ENCODE assay signal across 11 mouse cellular contexts in the genomic region with DNA sequence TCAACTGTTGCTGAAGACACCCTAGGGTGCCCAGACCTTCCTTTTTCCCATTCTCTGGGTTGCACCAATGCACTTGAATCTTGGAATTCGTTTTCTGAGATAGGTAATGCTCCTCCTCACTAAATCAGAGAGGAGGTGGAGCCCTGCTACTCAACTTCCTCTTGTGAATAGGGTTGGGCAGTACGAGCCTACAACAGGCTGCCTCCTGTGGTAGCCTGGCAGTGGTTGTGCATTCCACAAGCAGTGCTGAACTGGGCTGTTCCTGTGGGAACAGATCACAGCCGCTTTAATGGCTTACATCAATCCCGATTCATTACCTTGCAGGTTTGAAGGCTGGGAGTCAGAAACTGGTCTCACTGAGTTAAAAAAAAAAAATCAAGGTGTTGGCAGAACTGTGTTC. TPM values are rescaled to one million over a fixed set of nuclear protein-coding genes. Genes with fewer than 3 reads are reported as not detected.
DNase-seq lines count a peak whose midpoint lies in the region; ATAC-seq and TF ChIP-seq lines count a peak whose summit lies in the region.
"Had no signal": no experiment of that assay in that cellular context is flagged by ENCODE, and none has a peak within 500 bp of the region (broad histone marks: within the 10 kb centered on the region; RNA-seq: fewer than 3 reads in every experiment).

No protein-coding gene starts in this region.

- DNase-seq in forebrain, embryonic 10.5 days (ENCODE audit: extremely low spot score, low spot score): no peak
- DNase-seq in forebrain, embryonic 11.5 days (ENCODE audit: low spot score): no peak
- DNase-seq in lung, embryonic 14.5 days: peak; percentile 47
- DNase-seq in lung, postnatal 36 days: no peak
- peak; percentile 19 for DNase-seq in lung, postnatal 10 days
- DNase-seq in right cerebral cortex, postnatal 4 days: no peak
- DNase-seq: adrenal gland, postnatal 14 days; cerebellum, postnatal 10 days had no signal

- no peak overlapping the region for H3K9ac ChIP-seq in forebrain, embryonic 11.5 days (ENCODE audit: low read length)
- no peak overlapping the region for H3K9ac ChIP-seq in lung, embryonic 14.5 days
- H3K9ac ChIP-seq in heart, embryonic 12.5 days: peak overlapping the region; percentile 77; the same call in 1 of the 2 replicates

- ATAC-seq in forebrain, embryonic 11.5 days (replicated peaks; ENCODE audit: low FRiP score): no peak
- peak; percentile 39; the same call in 1 of the 2 replicates for ATAC-seq in lung, embryonic 14.5 days (ENCODE audit: insufficient read depth)
- no peak for ATAC-seq in heart, embryonic 12.5 days (ENCODE audit: insufficient number of reproducible peaks, low FRiP score)
- no peak for ATAC-seq in monocyte, adult 5-6 weeks (replicated peaks; ENCODE audit: insufficient number of reproducible peaks, low FRiP score, low TSS enrichment, poor library complexity, severe bottlenecking)

- H3K4me1 ChIP-seq in forebrain, embryonic 10.5 days: peaks cover 18% of the 10 kb centered on the region
- 0 out of 2 replicates have a peak, but pooled peaks cover 2% of the 10 kb centered on the region for H3K4me1 ChIP-seq in forebrain, embryonic 11.5 days (replicated peaks; ENCODE audit: control insufficient read depth, insufficient read depth, low read length)
- peaks cover 14% of the 10 kb centered on the region for H3K4me1 ChIP-seq in lung, embryonic 14.5 days (ENCODE audit: insufficient read depth)
- peaks cover 23% of the 10 kb centered on the region for H3K4me1 ChIP-seq in heart, embryonic 12.5 days (replicated peaks)

- WGBS in forebrain, embryonic 10.5 days: 20% methylated on average over 4 of the region's 4 CpGs
- WGBS in forebrain, embryonic 11.5 days: 16% methylated on average over 4 of the region's 4 CpGs
- 26% methylated on average over 4 of the region's 4 CpGs for WGBS in lung, embryonic 14.5 days
- WGBS in heart, embryonic 12.5 days: 15% methylated on average over 4 of the region's 4 CpGs

- TF ChIP-seq CTCF in lung, embryonic 14.5 days (IDR thresholded peaks at IDR 0.05; ENCODE audit: low read depth): peak; percentile 34

- H3K27ac ChIP-seq in forebrain, embryonic 10.5 days: no peak overlapping the region
- H3K27ac ChIP-seq in forebrain, embryonic 11.5 days (ENCODE audit: low read depth, low read length): no peak overlapping the region
- no peak overlapping the region for H3K27ac ChIP-seq in lung, embryonic 14.5 days (ENCODE audit: low read depth)
- peak overlapping the region; percentile 91 for H3K27ac ChIP-seq in heart, embryonic 12.5 days (ENCODE audit: poor library complexity, severe bottlenecking)

- H3K4me3 ChIP-seq in forebrain, embryonic 10.5 days: peak overlapping the region; percentile 59
- no peak overlapping the region for H3K4me3 ChIP-seq in forebrain, embryonic 11.5 days (ENCODE audit: low read depth, low read length)
- peak overlapping the region; percentile 43; the same call in 1 of the 2 replicates for H3K4me3 ChIP-seq in lung, embryonic 14.5 days (ENCODE audit: low read depth, low read length)
- H3K4me3 ChIP-seq in heart, embryonic 12.5 days: peak overlapping the region; percentile 71

- H3K4me2 ChIP-seq in forebrain, embryonic 11.5 days (ENCODE audit: low read depth, low read length, severe bottlenecking): no peak overlapping the region
- H3K4me2 ChIP-seq in lung, embryonic 14.5 days: peak overlapping the region; percentile 81
- H3K4me2 ChIP-seq in heart, embryonic 12.5 days: peak overlapping the region; percentile 79

- H3K9me3 ChIP-seq in forebrain, embryonic 10.5 days: no peaks in the 10 kb centered on the region
- no peaks in the 10 kb centered on the region for H3K9me3 ChIP-seq in forebrain, embryonic 11.5 days (ENCODE audit: control insufficient read depth, low read length)
- no peaks in the 10 kb centered on the region for H3K9me3 ChIP-seq in lung, embryonic 14.5 days (ENCODE audit: low read depth, low read length)
- no peaks in the 10 kb centered on the region for H3K9me3 ChIP-seq in heart, embryonic 12.5 days (replicated peaks)

- H3K36me3 ChIP-seq in forebrain, embryonic 10.5 days (replicated peaks): no peaks in the 10 kb centered on the region
- no peaks in the 10 kb centered on the region for H3K36me3 ChIP-seq in forebrain, embryonic 11.5 days (ENCODE audit: control insufficient read depth, insufficient read depth, low read length)
- no peaks in the 10 kb centered on the region for H3K36me3 ChIP-seq in lung, embryonic 14.5 days (ENCODE audit: insufficient read depth)
- 0 out of 2 replicates have a peak, but pooled peaks cover 3% of the 10 kb centered on the region for H3K36me3 ChIP-seq in heart, embryonic 12.5 days

- H3K27me3 ChIP-seq in forebrain, embryonic 10.5 days (ENCODE audit: poor library complexity, severe bottlenecking): peaks cover 43% of the 10 kb centered on the region
- no peaks in the 10 kb centered on the region; the same call in 1 of the 2 replicates for H3K27me3 ChIP-seq in forebrain, embryonic 11.5 days (ENCODE audit: control insufficient read depth, insufficient read depth, low read length)
- H3K27me3 ChIP-seq in lung, embryonic 14.5 days (ENCODE audit: insufficient read depth, low read length): 0 out of 2 replicates have a peak, but pooled peaks cover 2% of the 10 kb centered on the region
- H3K27me3 ChIP-seq in heart, embryonic 12.5 days (replicated peaks): no peaks in the 10 kb centered on the region

RNA-seq across cellular contexts. Expression of a gene that starts 1.2 kb away (rescaled TPM):
- polyA plus RNA-seq in forebrain, embryonic 10.5 days (2016; fragmentation: Nextera tagmentation; extraction: Ambion mirVana): 0.36 and 0.55 TPM in 2 replicates
- 1.2 TPM in 2 replicates for polyA plus RNA-seq in forebrain, embryonic 11.5 days (2014; fragmentation: Nextera tagmentation; extraction: Ambion mirVana)
- polyA plus RNA-seq in lung, embryonic 14.5 days (2014; fragmentation: Nextera tagmentation; extraction: Ambion mirVana): 24.1 and 26.5 TPM in 2 replicates
- 72.7 and 74.9 TPM in 2 replicates for polyA plus RNA-seq in heart, embryonic 12.5 days (2016; fragmentation: Nextera tagmentation; extraction: Ambion mirVana)
- not detected in 3 replicates for total RNA-seq in monocyte, adult 5-6 weeks (2017)
- total RNA-seq: hematopoietic stem cell, adult 5-6 weeks had no signal

Comparison
In these comparisons a context has a peak if more than half of its experiments do, and no peak if none do; other contexts are left out.
1. DNase-seq: peak in lung, embryonic 14.5 days (single experiment) and lung, postnatal 10 days (single experiment); none in forebrain, embryonic 10.5 days (single experiment), forebrain, embryonic 11.5 days (single experiment), lung, postnatal 36 days (single experiment) and right cerebral cortex, postnatal 4 days (single experiment).
2. RNA of a gene that starts 1.2 kb away (polyA plus RNA-seq): 72.7 to 74.9 TPM in heart, embryonic 12.5 days and 24.1 to 26.5 TPM in lung, embryonic 14.5 days; 1.2 TPM in forebrain, embryonic 11.5 days and 0.36 to 0.55 TPM in forebrain, embryonic 10.5 days; every median in the first group is over 10 times any median in the second.